ENCODE assay signal across 9 mouse cellular contexts in genomic region chr12:105961667-105962066, GRCm38 (mm10). TPM values are rescaled to one million over a fixed set of nuclear protein-coding genes. Genes with fewer than 3 reads are reported as not detected.
DNase-seq lines count a peak whose midpoint lies in the region; ATAC-seq lines count a peak whose summit lies in the region.
"Had no signal": no experiment of that assay in that cellular context is flagged by ENCODE, and none has a peak within 500 bp of the region (broad histone marks: within the 10 kb centered on the region; RNA-seq: fewer than 3 reads in every experiment).

No protein-coding gene starts in this region.

- no peak for DNase-seq in heart, adult 11 months
- DNase-seq in midbrain, embryonic 14.5 days = no peak
- DNase-seq in urinary bladder, postnatal 10 days (ENCODE audit: low spot score) = no peak
- no peak for DNase-seq in spleen, postnatal 10 days (ENCODE audit: low spot score in 2 of 2)
- DNase-seq: cerebellum, postnatal 14 days had no signal

- peak overlapping the region; percentile 97 for H3K4me2 ChIP-seq in heart, embryonic 15.5 days
- peak overlapping the region; percentile 87 for H3K4me2 ChIP-seq in embryonic facial prominence, embryonic 12.5 days (replicated peaks)
- H3K4me2 ChIP-seq in hindbrain, embryonic 15.5 days = peak overlapping the region; percentile 90
- peak overlapping the region; percentile 86 for H3K4me2 ChIP-seq in midbrain, embryonic 14.5 days (ENCODE audit: low read length)

- peaks cover 13% of the 10 kb centered on the region for H3K4me1 ChIP-seq in heart, embryonic 15.5 days (replicated peaks)
- peaks cover 11% of the 10 kb centered on the region for H3K4me1 ChIP-seq in embryonic facial prominence, embryonic 12.5 days
- H3K4me1 ChIP-seq in hindbrain, embryonic 15.5 days (replicated peaks) = peaks cover 31% of the 10 kb centered on the region
- H3K4me1 ChIP-seq in midbrain, embryonic 14.5 days (ENCODE audit: control insufficient read depth, insufficient read depth, low read length) = peaks cover 20% of the 10 kb centered on the region

- peaks cover 35% of the 10 kb centered on the region for H3K27me3 ChIP-seq in heart, embryonic 15.5 days
- H3K27me3 ChIP-seq in embryonic facial prominence, embryonic 12.5 days = peaks cover 26% of the 10 kb centered on the region
- H3K27me3 ChIP-seq in hindbrain, embryonic 15.5 days = 0 out of 2 replicates have a peak, but pooled peaks cover 4% of the 10 kb centered on the region
- 0 out of 2 replicates have a peak, but pooled peaks cover 4% of the 10 kb centered on the region for H3K27me3 ChIP-seq in midbrain, embryonic 14.5 days (ENCODE audit: control insufficient read depth, insufficient read depth, low read length)

- 8% methylated on average over 12 of the region's 12 CpGs for WGBS in heart, embryonic 15.5 days
- WGBS in embryonic facial prominence, embryonic 12.5 days = 2% methylated on average over 12 of the region's 12 CpGs
- 8% methylated on average over 12 of the region's 12 CpGs for WGBS in hindbrain, embryonic 15.5 days
- WGBS in midbrain, embryonic 14.5 days = 4% methylated on average over 12 of the region's 12 CpGs

- H3K27ac ChIP-seq in heart, embryonic 15.5 days = no peak overlapping the region
- no peak overlapping the region for H3K27ac ChIP-seq in embryonic facial prominence, embryonic 12.5 days
- no peak overlapping the region; the same call in 1 of the 2 replicates for H3K27ac ChIP-seq in hindbrain, embryonic 15.5 days (replicated peaks)
- 0 out of 2 replicates have a peak overlapping the region, but pooled peaks have one; percentile 45 for H3K27ac ChIP-seq in midbrain, embryonic 14.5 days (replicated peaks; ENCODE audit: low read depth, low read length)

- no peak for ATAC-seq in heart, embryonic 15.5 days (replicated peaks; ENCODE audit: insufficient number of reproducible peaks, insufficient read depth, low FRiP score, low read depth)
- ATAC-seq in embryonic facial prominence, embryonic 12.5 days (ENCODE audit: insufficient number of reproducible peaks, insufficient read depth, low FRiP score, low TSS enrichment) = no peak
- no peak for ATAC-seq in hindbrain, embryonic 15.5 days (ENCODE audit: low FRiP score, low read depth)
- no peak for ATAC-seq in midbrain, embryonic 14.5 days (ENCODE audit: low FRiP score, low TSS enrichment)
- ATAC-seq in cerebellum, adult (ENCODE audit: insufficient number of reproducible peaks, low FRiP score, low TSS enrichment) = no peak

- H3K4me3 ChIP-seq in heart, embryonic 15.5 days = peak overlapping the region; percentile 65; the same call in 1 of the 2 replicates
- H3K4me3 ChIP-seq in embryonic facial prominence, embryonic 12.5 days = no peak overlapping the region
- peak overlapping the region; percentile 42; the same call in 1 of the 2 replicates for H3K4me3 ChIP-seq in hindbrain, embryonic 15.5 days
- no peak overlapping the region for H3K4me3 ChIP-seq in midbrain, embryonic 14.5 days (replicated peaks; ENCODE audit: low read depth, low read length)

- no peaks in the 10 kb centered on the region for H3K9me3 ChIP-seq in heart, embryonic 15.5 days (replicated peaks)
- no peaks in the 10 kb centered on the region for H3K9me3 ChIP-seq in embryonic facial prominence, embryonic 12.5 days
- H3K9me3 ChIP-seq in hindbrain, embryonic 15.5 days = no peaks in the 10 kb centered on the region
- no peaks in the 10 kb centered on the region for H3K9me3 ChIP-seq in midbrain, embryonic 14.5 days (ENCODE audit: control insufficient read depth, low read length)

- H3K36me3 ChIP-seq in heart, embryonic 15.5 days = no peaks in the 10 kb centered on the region
- H3K36me3 ChIP-seq in embryonic facial prominence, embryonic 12.5 days = no peaks in the 10 kb centered on the region
- no peaks in the 10 kb centered on the region for H3K36me3 ChIP-seq in hindbrain, embryonic 15.5 days
- H3K36me3 ChIP-seq in midbrain, embryonic 14.5 days (ENCODE audit: control insufficient read depth, insufficient read depth, low read length) = no peaks in the 10 kb centered on the region

- no peak overlapping the region for H3K9ac ChIP-seq in heart, embryonic 15.5 days
- no peak overlapping the region for H3K9ac ChIP-seq in embryonic facial prominence, embryonic 12.5 days
- H3K9ac ChIP-seq in hindbrain, embryonic 15.5 days = no peak overlapping the region
- H3K9ac ChIP-seq in midbrain, embryonic 14.5 days (replicated peaks; ENCODE audit: low read length) = no peak overlapping the region; the same call in 1 of the 2 replicates

RNA-seq across cellular contexts. Expression of gene Vrk1, which starts 48.4 kb away (rescaled TPM):
- 36.7 and 40.8 TPM in 2 replicates for polyA plus RNA-seq in heart, embryonic 15.5 days (2015; fragmentation: Nextera tagmentation; extraction: Ambion mirVana)
- 76.1 and 79.3 TPM in 2 replicates for polyA plus RNA-seq in embryonic facial prominence, embryonic 12.5 days (2016; fragmentation: Nextera tagmentation; extraction: Ambion mirVana)
- 30.6 and 31.8 TPM in 2 replicates for polyA plus RNA-seq in hindbrain, embryonic 15.5 days (2015; fragmentation: Nextera tagmentation; extraction: Ambion mirVana)
- 34.2 and 42.3 TPM in 2 replicates for polyA plus RNA-seq in midbrain, embryonic 14.5 days (2014; fragmentation: Nextera tagmentation; extraction: Ambion mirVana)

Comparison
In these comparisons a context has a peak if more than half of its experiments do, and no peak if none do; other contexts are left out.
1. H3K4me3 ChIP-seq: peak in heart, embryonic 15.5 days (single experiment) and hindbrain, embryonic 15.5 days (single experiment); none in embryonic facial prominence, embryonic 12.5 days (single experiment) and midbrain, embryonic 14.5 days (single experiment).
2. Peak in every context shown above with its lines, with median percentiles within 50 percentile points of each other: H3K4me2 ChIP-seq.